Mouse (Mus musculus): ENCODE results near the gene Atp10b. TPM values are rescaled to one million over a fixed set of nuclear protein-coding genes. Genes with fewer than 3 reads are reported as not detected.
"Not testable (repeated sequence)": the region's sequence is repeated elsewhere in the genome, so short reads cannot be mapped to it uniquely, and the experiment has no call there.

Gene Atp10b
- 4.7 and 6.3 TPM in 2 replicates for polyA plus RNA-seq (2015; fragmentation: Nextera tagmentation; extraction: Ambion mirVana)

- H3K9me3 ChIP-seq (replicated peaks; ENCODE audit: control insufficient read depth, low read length), result no peaks in the 10 kb centered on the region
- no peak for ATAC-seq (ENCODE audit: insufficient read depth, low FRiP score)
- no peak within 1 kb of the TSS for H3K4me3 ChIP-seq (replicated peaks; ENCODE audit: low read length)
- H3K4me1 ChIP-seq (ENCODE audit: control insufficient read depth, insufficient read depth, low read length), result no peaks in the 10 kb centered on the region
- WGBS, result 52% methylated on average over 1 of the region's 1 CpGs
- H3K36me3 ChIP-seq (ENCODE audit: control insufficient read depth, insufficient read depth, low read length), result no peaks in the 10 kb centered on the region
- no peaks in the 10 kb centered on the region for H3K27me3 ChIP-seq (ENCODE audit: control insufficient read depth, insufficient read depth, low read length)
- H3K27ac ChIP-seq (ENCODE audit: low read length), result no peak within 1 kb of the TSS
- H3K9ac ChIP-seq (ENCODE audit: low read length), result no peak within 1 kb of the TSS
- no peak within 1 kb of the TSS for H3K4me2 ChIP-seq (ENCODE audit: low read depth, low read length)
These were observed at the start of gene Atp10b for GRCm38 (mm10) chr11:43149577-43149976. Gene Atp10b, plus strand, starts transcription at chr11:43149877.

DNA sequence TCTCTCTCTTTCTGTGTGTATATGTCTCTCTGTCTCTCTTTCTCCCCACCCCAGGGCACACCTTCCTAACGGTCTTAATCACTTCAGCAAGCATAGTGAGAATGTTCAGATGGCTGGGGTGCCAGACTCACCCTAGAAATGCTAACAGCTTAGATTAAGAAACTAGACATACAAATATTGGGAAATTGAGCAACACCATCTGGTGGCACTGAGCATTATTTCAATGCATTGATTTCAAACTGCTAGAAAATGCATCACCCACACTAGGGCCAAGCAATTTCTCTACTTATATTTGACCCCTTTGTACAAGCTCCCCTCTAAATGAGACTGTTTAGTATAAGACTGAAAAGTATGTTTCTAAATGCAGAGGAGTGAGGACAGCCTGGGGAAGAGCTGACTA is 48.3 kb upstream of the Atp10b start:
- WGBS, result 48% methylated on average over 1 of the region's 1 CpGs
- H3K9ac ChIP-seq (ENCODE audit: low read length), result no peak overlapping the region
- H3K4me2 ChIP-seq (ENCODE audit: low read depth, low read length), result no peak overlapping the region
- ATAC-seq (ENCODE audit: insufficient read depth, low FRiP score), result no peak
- no peaks in the 10 kb centered on the region for H3K9me3 ChIP-seq (replicated peaks; ENCODE audit: control insufficient read depth, low read length)
- H3K27ac ChIP-seq (ENCODE audit: low read length), result no peak overlapping the region
- no peaks in the 10 kb centered on the region for H3K4me1 ChIP-seq (ENCODE audit: control insufficient read depth, insufficient read depth, low read length)
- H3K4me3 ChIP-seq (replicated peaks; ENCODE audit: low read length), result no peak overlapping the region
- H3K36me3 ChIP-seq (ENCODE audit: control insufficient read depth, insufficient read depth, low read length), result no peaks in the 10 kb centered on the region
- no peaks in the 10 kb centered on the region for H3K27me3 ChIP-seq (ENCODE audit: control insufficient read depth, insufficient read depth, low read length)

DNA sequence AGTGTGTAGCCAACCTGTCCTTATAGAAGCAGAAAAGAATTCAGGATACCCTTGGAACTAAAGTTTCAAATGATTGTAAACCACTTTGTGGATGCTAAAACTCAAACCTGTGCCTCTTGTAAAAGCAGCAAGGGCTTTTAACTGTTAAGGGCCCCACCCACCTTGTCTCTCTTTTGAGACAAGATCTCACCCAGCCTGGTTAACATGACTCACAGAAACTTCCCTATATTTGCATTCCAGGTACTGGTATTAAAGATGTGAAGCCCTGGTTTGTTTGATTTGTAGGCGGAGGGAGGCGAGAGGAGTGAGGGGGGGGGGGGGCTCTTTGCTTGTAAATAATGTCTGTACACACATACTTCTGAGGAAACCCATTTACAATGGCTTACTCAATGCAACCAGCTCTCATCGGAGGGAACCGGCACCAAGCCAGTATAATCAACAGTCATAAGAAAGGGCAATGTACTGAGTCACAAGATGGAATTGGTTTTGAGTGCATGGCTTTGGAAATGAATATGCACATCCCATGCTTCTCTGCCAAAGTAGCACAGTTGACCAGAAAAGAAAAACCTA is 23.7 kb upstream of the Atp10b start:
- no peaks in the 10 kb centered on the region for H3K9me3 ChIP-seq (replicated peaks; ENCODE audit: control insufficient read depth, low read length)
- H3K36me3 ChIP-seq (ENCODE audit: control insufficient read depth, insufficient read depth, low read length), result no peaks in the 10 kb centered on the region
- H3K27ac ChIP-seq (ENCODE audit: low read length), result peak overlapping the region; percentile 29; the same call in 1 of the 2 replicates
- H3K4me2 ChIP-seq (ENCODE audit: low read depth, low read length), result no peak overlapping the region
- no peaks in the 10 kb centered on the region for H3K27me3 ChIP-seq (ENCODE audit: control insufficient read depth, insufficient read depth, low read length)
- WGBS, result 55% methylated on average over 4 of the region's 4 CpGs
- no peak overlapping the region for H3K9ac ChIP-seq (ENCODE audit: low read length)
- ATAC-seq (ENCODE audit: insufficient read depth, low FRiP score), result peak; percentile 83
- no peaks in the 10 kb centered on the region for H3K4me1 ChIP-seq (ENCODE audit: control insufficient read depth, insufficient read depth, low read length)
- no peak overlapping the region for H3K4me3 ChIP-seq (replicated peaks; ENCODE audit: low read length)

- not testable (repeated sequence) for H3K4me3 ChIP-seq (replicated peaks; ENCODE audit: low read length); H3K27me3 ChIP-seq (ENCODE audit: control insufficient read depth, insufficient read depth, low read length); H3K36me3 ChIP-seq (ENCODE audit: control insufficient read depth, insufficient read depth, low read length); ATAC-seq (ENCODE audit: insufficient read depth, low FRiP score); H3K9ac ChIP-seq (ENCODE audit: low read length); H3K4me2 ChIP-seq (ENCODE audit: low read depth, low read length); H3K4me1 ChIP-seq (ENCODE audit: control insufficient read depth, insufficient read depth, low read length); H3K9me3 ChIP-seq (replicated peaks; ENCODE audit: control insufficient read depth, low read length)
- H3K27ac ChIP-seq (ENCODE audit: low read length), result peak overlapping the region; percentile 29; the same call in 1 of the 2 replicates
- WGBS, result 61% methylated on average over 11 of the region's 12 CpGs
These were observed 23.1 kb upstream of the Atp10b start for GRCm38 (mm10) chr11:43126573-43126972.

DNA sequence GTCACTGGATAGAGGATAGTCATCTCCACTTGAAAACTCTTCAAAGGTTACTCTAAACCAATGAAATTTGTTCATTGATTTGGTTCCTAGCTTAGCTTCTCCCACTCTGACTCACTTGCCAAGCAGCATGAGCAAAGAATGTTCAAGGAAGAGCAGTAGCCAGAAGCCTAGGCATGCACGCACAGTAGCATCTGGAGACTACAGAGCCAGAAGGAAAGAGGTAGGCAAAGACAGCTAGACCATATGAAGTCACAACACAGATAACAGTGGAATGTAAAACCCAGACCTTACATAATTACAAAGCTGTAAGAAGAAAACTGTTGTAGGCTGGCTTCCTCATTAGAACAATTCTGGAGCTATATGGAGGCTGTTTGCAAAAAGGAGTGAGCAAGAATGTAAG is 8.4 kb upstream of the Atp10b start:
- 84% methylated on average over 1 of the region's 1 CpGs for WGBS
- H3K27ac ChIP-seq (ENCODE audit: low read length), result no peak overlapping the region
- no peaks in the 10 kb centered on the region for H3K9me3 ChIP-seq (replicated peaks; ENCODE audit: control insufficient read depth, low read length)
- H3K4me3 ChIP-seq (replicated peaks; ENCODE audit: low read length), result no peak overlapping the region
- ATAC-seq (ENCODE audit: insufficient read depth, low FRiP score), result no peak
- no peaks in the 10 kb centered on the region for H3K27me3 ChIP-seq (ENCODE audit: control insufficient read depth, insufficient read depth, low read length)
- H3K4me2 ChIP-seq (ENCODE audit: low read depth, low read length), result no peak overlapping the region
- H3K4me1 ChIP-seq (ENCODE audit: control insufficient read depth, insufficient read depth, low read length), result no peaks in the 10 kb centered on the region
- no peaks in the 10 kb centered on the region for H3K36me3 ChIP-seq (ENCODE audit: control insufficient read depth, insufficient read depth, low read length)
- H3K9ac ChIP-seq (ENCODE audit: low read length), result no peak overlapping the region

- WGBS, result 69% methylated on average over 1 of the region's 1 CpGs
- Histone ChIP-seq H3K9me3 (replicated peaks; ENCODE audit: control insufficient read depth, low read length) (no peaks in the 10 kb centered on the region), H3K27me3 (ENCODE audit: control insufficient read depth, insufficient read depth, low read length) (no peaks in the 10 kb centered on the region), H3K4me1 (ENCODE audit: control insufficient read depth, insufficient read depth, low read length) (no peaks in the 10 kb centered on the region), H3K4me3 (replicated peaks; ENCODE audit: low read length) (no peak overlapping the region), H3K4me2 (ENCODE audit: low read depth, low read length) (no peak overlapping the region), H3K27ac (ENCODE audit: low read length) (no peak overlapping the region), H3K9ac (ENCODE audit: low read length) (no peak overlapping the region), H3K36me3 (ENCODE audit: control insufficient read depth, insufficient read depth, low read length) (no peaks in the 10 kb centered on the region)
- no peak for ATAC-seq (ENCODE audit: insufficient read depth, low FRiP score)
These were observed 6.9 kb upstream of the Atp10b start for GRCm38 (mm10) chr11:43142811-43143210.

DNA sequence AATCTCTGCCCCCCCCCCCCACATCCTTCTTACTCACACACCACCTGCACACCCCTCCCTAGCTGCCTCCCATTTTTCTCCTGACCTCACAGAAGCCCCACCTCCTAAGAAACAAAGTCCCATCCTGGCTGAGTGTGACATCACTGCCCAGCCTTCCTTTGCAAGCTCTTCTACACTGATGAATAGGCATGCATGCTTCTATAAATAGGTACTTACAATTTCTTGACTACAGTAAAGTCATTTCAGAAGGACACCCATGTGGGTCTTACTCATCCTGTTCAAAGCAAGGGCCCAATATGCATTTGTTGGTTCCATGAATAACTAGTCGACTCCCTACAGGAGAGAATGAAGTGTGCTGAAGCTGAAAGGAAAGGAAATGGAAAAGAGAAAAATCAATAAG is 5.5 kb upstream of the Atp10b start:
- 0 out of 2 replicates have a peak, but pooled peaks have one; percentile 37 for ATAC-seq (ENCODE audit: insufficient read depth, low FRiP score)
- WGBS, result 85% methylated on average over 1 of the region's 1 CpGs

GRCm38 (mm10) chr11:43144882-43145281 is 4.8 kb upstream of the Atp10b start:
- WGBS, result 41% methylated on average over 2 of the region's 2 CpGs
- not testable (repeated sequence) for H3K4me2 ChIP-seq (ENCODE audit: low read depth, low read length); H3K4me1 ChIP-seq (ENCODE audit: control insufficient read depth, insufficient read depth, low read length); H3K9ac ChIP-seq (ENCODE audit: low read length); H3K36me3 ChIP-seq (ENCODE audit: control insufficient read depth, insufficient read depth, low read length); H3K9me3 ChIP-seq (replicated peaks; ENCODE audit: control insufficient read depth, low read length); H3K4me3 ChIP-seq (replicated peaks; ENCODE audit: low read length); H3K27ac ChIP-seq (ENCODE audit: low read length); ATAC-seq (ENCODE audit: insufficient read depth, low FRiP score); H3K27me3 ChIP-seq (ENCODE audit: control insufficient read depth, insufficient read depth, low read length)

More for the DNA sequence above, 5.5 kb upstream of the Atp10b start:
- no peaks in the 10 kb centered on the region for H3K9me3 ChIP-seq (replicated peaks; ENCODE audit: control insufficient read depth, low read length)
- H3K4me1 ChIP-seq (ENCODE audit: control insufficient read depth, insufficient read depth, low read length), result no peaks in the 10 kb centered on the region
- H3K27me3 ChIP-seq (ENCODE audit: control insufficient read depth, insufficient read depth, low read length), result no peaks in the 10 kb centered on the region
- no peak overlapping the region for H3K27ac ChIP-seq (ENCODE audit: low read length)
- no peak overlapping the region for H3K4me3 ChIP-seq (replicated peaks; ENCODE audit: low read length)
- no peak overlapping the region for H3K9ac ChIP-seq (ENCODE audit: low read length)
- H3K4me2 ChIP-seq (ENCODE audit: low read depth, low read length), result no peak overlapping the region
- H3K36me3 ChIP-seq (ENCODE audit: control insufficient read depth, insufficient read depth, low read length), result no peaks in the 10 kb centered on the region

DNA sequence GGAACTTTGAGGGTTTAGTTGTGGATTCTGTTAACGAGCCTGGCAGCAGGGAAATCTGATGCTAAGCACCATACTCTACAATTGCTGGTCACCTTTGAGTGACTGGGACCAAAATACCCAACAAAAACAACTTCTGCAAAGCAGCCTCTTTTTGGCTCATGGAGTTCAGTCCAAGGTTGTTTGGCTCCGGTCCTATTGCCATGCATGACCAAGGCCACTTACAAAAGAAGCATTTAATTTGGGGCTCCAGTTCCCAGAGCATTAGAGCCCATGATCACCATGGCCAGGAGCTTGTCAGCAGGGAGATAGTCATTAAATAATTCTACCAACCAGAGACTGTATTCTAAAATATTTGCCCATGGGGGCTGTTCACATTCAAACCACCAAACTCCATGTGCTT is 2.3 kb upstream of the Atp10b start:
- no peak for ATAC-seq (ENCODE audit: insufficient read depth, low FRiP score)
- H3K4me3 ChIP-seq (replicated peaks; ENCODE audit: low read length), result no peak overlapping the region

More for the DNA sequence above, 2.3 kb upstream of the Atp10b start:
- H3K36me3 ChIP-seq (ENCODE audit: control insufficient read depth, insufficient read depth, low read length), result no peaks in the 10 kb centered on the region
- H3K9ac ChIP-seq (ENCODE audit: low read length), result no peak overlapping the region
- no peak overlapping the region for H3K4me2 ChIP-seq (ENCODE audit: low read depth, low read length)
- H3K9me3 ChIP-seq (replicated peaks; ENCODE audit: control insufficient read depth, low read length), result no peaks in the 10 kb centered on the region
- no peak overlapping the region for H3K27ac ChIP-seq (ENCODE audit: low read length)
- WGBS, result 61% methylated on average over 2 of the region's 2 CpGs
- no peaks in the 10 kb centered on the region for H3K4me1 ChIP-seq (ENCODE audit: control insufficient read depth, insufficient read depth, low read length)
- H3K27me3 ChIP-seq (ENCODE audit: control insufficient read depth, insufficient read depth, low read length), result no peaks in the 10 kb centered on the region

Data from stomach, embryonic 16.5 days (tissue).